Mouse (Mus musculus): ENCODE results near the gene Gsap.

DNA sequence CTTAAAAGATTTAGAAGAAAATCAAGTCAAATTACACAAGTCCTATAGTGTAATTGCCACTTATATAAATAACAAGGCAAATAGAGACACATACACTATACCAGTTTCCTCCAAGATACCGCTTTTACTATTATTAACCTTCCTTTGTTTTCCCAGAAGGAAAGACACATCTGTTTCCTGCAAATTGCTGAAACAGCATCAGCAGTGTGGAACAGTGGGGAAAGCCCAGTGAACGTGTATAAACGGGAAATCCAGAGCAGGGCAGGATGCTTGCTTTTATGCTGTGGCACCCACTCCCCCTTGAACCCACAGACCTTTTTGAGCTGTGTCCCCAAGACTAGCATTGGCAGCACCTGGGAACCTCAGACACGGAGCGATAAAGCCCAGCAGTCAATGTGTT lies 15.2 kb upstream of the Gsap start:
- TF ChIP-seq POLR2A (IDR thresholded peaks at IDR 0.05; ENCODE audit: extremely low read depth, insufficient read depth, low read length) (no peak), CTCF (IDR thresholded peaks at IDR 0.05; ENCODE audit: low read depth, low read length) (no peak)

Data from liver, adult 2 months (tissue).